Mouse (Mus musculus) liver, embryonic 18 days (tissue): ENCODE data around the gene Rnls. TPM values are rescaled to one million over a fixed set of nuclear protein-coding genes. Genes with fewer than 3 reads are reported as not detected.

ENCODE experiments used
- polyA plus RNA-seq: library from polyadenylated mRNA; depleted of rRNA; stranded (reverse); fragments of >200 nt; gene quantifications from 2 replicates; pipeline ENCODE4 v1.2.3, GENCODE M21; 2012; rRNA removed

Rnls gene
- 0.30 and 0.36 TPM in 2 replicates for polyA plus RNA-seq

DNA sequence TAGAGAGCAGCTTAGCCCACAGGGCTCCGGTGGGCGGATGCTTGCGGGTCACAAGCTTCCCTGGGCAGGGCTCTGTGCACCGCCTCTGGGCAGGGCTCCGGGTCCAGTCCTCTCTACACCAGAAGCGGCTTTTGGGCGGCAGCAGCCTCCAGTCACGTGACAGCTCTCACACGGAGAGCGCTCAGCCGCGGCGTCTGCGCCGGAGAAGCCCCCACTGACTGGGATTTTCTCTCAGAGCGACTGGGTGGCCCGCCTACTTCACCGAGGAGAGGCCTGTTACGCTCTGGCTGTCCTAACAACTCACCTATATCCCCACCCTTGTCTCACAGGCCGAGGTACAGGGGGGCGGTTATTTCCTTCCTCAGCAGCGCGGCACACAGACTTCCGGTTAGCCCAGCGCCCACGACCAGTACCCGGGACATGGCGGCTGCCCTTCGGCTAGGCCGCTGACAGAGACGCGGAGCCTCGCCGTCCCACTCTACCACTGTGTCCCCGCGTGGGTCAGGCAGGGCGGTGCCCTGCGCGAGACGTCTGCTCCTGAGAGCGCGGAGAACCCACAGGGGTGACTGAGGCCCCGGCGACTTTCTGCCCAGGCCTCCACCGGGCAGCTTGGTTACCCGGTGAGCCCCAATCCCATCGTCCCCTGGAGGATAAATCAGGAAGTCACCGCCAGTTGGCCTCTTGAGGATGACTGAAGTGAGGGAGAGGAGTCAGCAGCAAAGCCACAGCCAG is at the start of gene Rnls:
TSS of gene Rnls (minus strand) at position 645 of the 732 bp plus-strand sequence.

Other genes starting within 250 kb of the Rnls start
- not detected in 2 replicates for gene Lipo4, start 125.5 kb upstream of the Rnls start, polyA plus RNA-seq
- not detected in 2 replicates for gene Gm8978, start 233.0 kb upstream of the Rnls start, polyA plus RNA-seq